Mouse (Mus musculus): ENCODE results near the gene Fbxw4.

GRCm38 (mm10) chr19:45630953-45631352 is 29.2 kb downstream of the Fbxw4 start:
- TF ChIP-seq POLR2A (IDR thresholded peaks at IDR 0.05; ENCODE audit: low read depth, low read length) = no peak
- no peak for TF ChIP-seq CTCF (conservative IDR thresholded peaks at IDR 0.05; ENCODE audit: insufficient read depth, insufficient read length, low read depth, low read length)

Data from kidney, adult 2 months (tissue).